Mouse (Mus musculus) heart, adult 8-10 months (tissue): ENCODE data around the gene Adgre5. TPM values are rescaled to one million over a fixed set of nuclear protein-coding genes. Genes with fewer than 3 reads are reported as not detected.

Source experiments
- DNase-seq: peaks from one replicate; pipeline ENCODE4 v3.0.0; 2022; ENCODE audit warnings: low spot score
- total RNA-seq, 4 experiments: library from RNA; stranded (reverse); gene quantifications; 2 replicates each; pipeline ENCODE4 v1.2.4; 2022

Gene Adgre5
- total RNA-seq = 10 to 100 TPM; 42.4 to 50.4 (median 43.5) TPM

DNA sequence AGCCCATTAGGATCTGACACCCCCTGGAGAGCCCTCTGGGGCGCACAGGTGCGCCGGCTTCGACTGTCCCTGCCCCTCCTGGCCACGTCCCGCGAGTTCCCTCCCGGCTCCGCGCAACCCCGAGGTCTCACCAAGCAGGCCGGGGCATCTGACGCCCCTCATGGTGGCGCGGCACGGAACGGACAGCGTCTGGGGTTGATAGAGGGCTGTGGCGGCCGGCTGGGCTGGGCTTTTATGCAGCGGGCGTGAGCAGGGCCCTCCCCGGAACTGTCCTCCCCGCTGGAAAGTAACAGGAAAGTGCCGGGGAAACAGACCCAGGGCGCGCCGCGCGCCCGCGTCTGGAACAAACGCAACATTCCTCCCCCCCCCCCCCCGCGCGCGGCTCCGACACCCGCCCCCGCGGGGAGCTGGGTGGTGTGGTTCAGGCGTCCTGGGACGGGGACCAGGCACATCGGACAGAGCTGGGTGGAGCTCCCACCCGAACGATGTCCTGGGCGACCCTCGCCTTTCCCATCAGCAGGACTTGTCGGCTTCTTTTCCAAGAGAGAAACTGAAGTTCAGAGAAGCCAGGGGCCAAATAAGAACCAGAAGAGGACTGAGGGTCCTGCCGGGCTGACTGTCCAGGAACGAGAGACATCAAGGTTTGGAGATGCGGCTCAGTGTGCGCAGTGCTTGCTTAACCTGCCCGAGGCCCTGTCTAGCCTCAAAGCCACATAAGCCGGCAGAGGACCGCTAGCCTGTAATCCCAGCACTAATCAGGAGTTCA is at the start of gene Adgre5:
Adgre5 (minus strand) TSS at position 351 of the 766 bp plus-strand sequence.
- peak; percentile 90 for DNase-seq

- no peak for DNase-seq
Measured at GRCm38 (mm10) chr8:83789826-83790225, 48.7 kb upstream of the Adgre5 start.

GRCm38 (mm10) chr8:83785046-83785445 is 43.9 kb upstream of the Adgre5 start:
- no peak for DNase-seq

GRCm38 (mm10) chr8:83782832-83783558 is 41.9 kb upstream of the Adgre5 start:
- peak; percentile 70 for DNase-seq

- no peak for DNase-seq
Measured at GRCm38 (mm10) chr8:83779610-83780009, 38.5 kb upstream of the Adgre5 start.

GRCm38 (mm10) chr8:83778051-83778450 is 36.9 kb upstream of the Adgre5 start:
- DNase-seq = no peak

- no peak for DNase-seq
Measured at GRCm38 (mm10) chr8:83776632-83777031, 35.5 kb upstream of the Adgre5 start.

GRCm38 (mm10) chr8:83774221-83774620 is 33.1 kb upstream of the Adgre5 start:
- no peak for DNase-seq

GRCm38 (mm10) chr8:83773452-83773846 is 32.3 kb upstream of the Adgre5 start:
- peak; percentile 13 for DNase-seq

GRCm38 (mm10) chr8:83772701-83773451 is 31.8 kb upstream of the Adgre5 start:
- peak; percentile 29 for DNase-seq

- DNase-seq = no peak
Measured at GRCm38 (mm10) chr8:83771791-83772190, 30.7 kb upstream of the Adgre5 start.

GRCm38 (mm10) chr8:83770669-83771068 is 29.5 kb upstream of the Adgre5 start:
- no peak for DNase-seq

- no peak for DNase-seq
Measured at GRCm38 (mm10) chr8:83769720-83770119, 28.6 kb upstream of the Adgre5 start.

GRCm38 (mm10) chr8:83768526-83768925 is 27.4 kb upstream of the Adgre5 start:
- DNase-seq = peak; percentile 16

DNA sequence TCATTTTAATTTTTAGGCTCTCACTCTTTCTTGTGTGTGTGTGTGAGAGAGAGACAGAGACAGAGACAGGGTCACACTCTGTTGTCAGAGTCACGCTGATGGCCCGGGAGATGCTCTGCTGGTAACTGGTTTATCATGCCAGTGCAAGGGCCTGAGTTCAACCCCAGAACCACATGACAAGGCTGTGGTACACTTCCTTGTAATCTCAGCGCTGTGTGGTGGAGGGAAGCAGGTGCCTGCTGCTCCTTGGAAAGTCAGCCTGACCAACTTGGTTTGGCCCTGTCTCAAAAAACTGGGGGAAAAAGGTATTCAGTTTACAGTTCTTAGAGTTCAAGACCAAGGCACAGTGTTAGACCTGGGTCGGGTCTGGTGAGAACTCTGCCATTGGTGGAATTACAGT is 26.3 kb upstream of the Adgre5 start:
- no peak for DNase-seq

GRCm38 (mm10) chr8:83765663-83766062 is 24.5 kb upstream of the Adgre5 start:
- DNase-seq = no peak

- DNase-seq = no peak
Measured at GRCm38 (mm10) chr8:83764717-83765116, 23.6 kb upstream of the Adgre5 start.

GRCm38 (mm10) chr8:83764116-83764515 is 23.0 kb upstream of the Adgre5 start:
- DNase-seq = no peak

GRCm38 (mm10) chr8:83759231-83759759 is 18.2 kb upstream of the Adgre5 start:
- no peak for DNase-seq

DNA sequence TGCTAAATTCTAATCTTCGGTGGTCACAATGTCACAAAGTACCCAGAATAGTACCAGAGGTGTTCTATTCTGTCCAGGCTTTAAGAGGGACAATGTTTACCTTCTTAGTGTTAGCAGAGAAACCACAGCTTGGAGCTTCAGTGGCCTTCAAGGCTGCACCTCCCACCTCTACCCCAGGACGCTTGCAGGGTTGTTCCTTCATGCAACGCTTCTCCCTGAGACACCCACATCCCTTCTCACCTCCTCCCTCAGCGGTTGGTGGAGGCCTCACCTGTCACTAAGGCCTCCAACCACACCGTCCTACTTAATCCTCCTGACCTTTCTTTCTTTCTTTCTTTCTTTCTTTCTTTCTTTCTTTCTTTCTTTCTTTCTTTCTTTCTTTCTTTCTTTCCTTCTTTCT is 17.2 kb upstream of the Adgre5 start:
- no peak for DNase-seq

- DNase-seq = no peak
Measured at GRCm38 (mm10) chr8:83757084-83757607, 16.0 kb upstream of the Adgre5 start.

DNA sequence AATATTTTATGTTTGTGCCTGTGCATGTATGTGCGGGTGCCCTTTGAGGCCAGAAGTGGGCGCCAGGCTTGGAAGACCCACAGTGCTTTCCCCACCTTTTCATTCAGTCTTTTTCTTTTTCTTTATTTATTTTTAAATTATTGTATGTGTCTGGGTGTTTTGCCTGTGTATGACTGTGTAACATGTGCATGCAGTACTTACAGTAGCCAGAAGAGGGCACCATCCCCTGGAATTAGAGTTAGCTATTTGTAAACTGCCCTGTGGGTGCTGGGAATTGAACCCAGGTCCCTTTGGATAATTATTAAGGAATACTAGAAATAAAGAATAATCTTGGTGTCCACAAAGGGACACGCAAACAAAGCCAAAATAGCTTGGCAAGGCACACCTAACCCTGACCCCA is 15.1 kb upstream of the Adgre5 start:
- no peak for DNase-seq
